Mouse (Mus musculus) forebrain, embryonic 13.5 days (tissue): ENCODE results near the gene Heatr6. TPM values are rescaled to one million over a fixed set of nuclear protein-coding genes. Genes with fewer than 3 reads are reported as not detected.

Source experiments
- ATAC-seq: fragments of 200-750 bp; cut with Nextera tagmentation; 2 replicates; pipeline ENCODE4 v1.8.0; 2017
- H3K27ac ChIP-seq: fragments of 300-500 bp; sonication (generic); 2 replicates; pipeline ENCODE4 v1.5.1; 2015; ENCODE audit warnings: inconsistent platforms, mild to moderate bottlenecking, moderate library complexity
- H3K27me3 ChIP-seq: fragments of 300-500 bp; sonication (generic); 2 replicates; pipeline ENCODE4 v1.6.1; 2015; ENCODE audit warnings: mild to moderate bottlenecking, inconsistent platforms
- H3K36me3 ChIP-seq: fragments of 300-500 bp; sonication (generic); 2 replicates; pipeline ENCODE4 v1.6.1; 2015; ENCODE audit warnings: mild to moderate bottlenecking, inconsistent platforms; ENCODE audit not compliant: poor library complexity, severe bottlenecking
- H3K4me1 ChIP-seq: fragments of 300-500 bp; sonication (generic); 2 replicates; pipeline ENCODE4 v1.6.1; 2015; ENCODE audit warnings: inconsistent platforms
- H3K4me2 ChIP-seq: fragments of 300-500 bp; sonication (generic); 2 replicates; pipeline ENCODE4 v1.6.1; 2015; ENCODE audit warnings: inconsistent platforms, mild to moderate bottlenecking, moderate library complexity
- H3K4me3 ChIP-seq: fragments of 300-500 bp; sonication (generic); 2 replicates; pipeline ENCODE4 v1.5.1; 2015; ENCODE audit warnings: mild to moderate bottlenecking, inconsistent platforms
- H3K9ac ChIP-seq: fragments of 300-500 bp; sonication (generic); 2 replicates; pipeline ENCODE4 v1.6.1; 2015; ENCODE audit warnings: mild to moderate bottlenecking, inconsistent platforms
- H3K9me3 ChIP-seq: fragments of 300-500 bp; sonication (generic); replicated peaks from 2 replicates; pipeline ENCODE4 v1.6.1; 2016; ENCODE audit warnings: inconsistent platforms
- WGBS: fragments of 180-500 bp; shearing (Covaris S2); methylation state at CpG from one replicate; pipeline ENCODE4 v1.1.7; 2015; 5-methylcytosine and 5-hydroxymethylcytosine counted together
- polyA plus RNA-seq: library from polyadenylated mRNA; unstranded; fragments of >200 nt; fragmentation: Nextera tagmentation; extraction: Ambion mirVana; gene quantifications from 2 replicates; pipeline ENCODE4 v1.2.1, GENCODE M21; 2015

The Heatr6 gene
- polyA plus RNA-seq, 1 experiment from 2014 or later = 40.6 TPM

GRCm38 (mm10) chr11:83735881-83736280 is 17.6 kb upstream of the Heatr6 start:
- H3K4me3 ChIP-seq = no peak overlapping the region
- H3K27ac ChIP-seq = no peak overlapping the region
- H3K4me1 ChIP-seq = no peaks in the 10 kb centered on the region
- WGBS = 79% methylated on average over 2 of the region's 2 CpGs
- H3K4me2 ChIP-seq = no peak overlapping the region
- ATAC-seq = no peak
- H3K36me3 ChIP-seq = no peaks in the 10 kb centered on the region
- H3K9me3 ChIP-seq = peaks cover 4% of the 10 kb centered on the region; the same call in 1 of the 2 replicates
- no peak overlapping the region for H3K9ac ChIP-seq
- peaks cover 4% of the 10 kb centered on the region; the same call in 1 of the 2 replicates for H3K27me3 ChIP-seq

DNA sequence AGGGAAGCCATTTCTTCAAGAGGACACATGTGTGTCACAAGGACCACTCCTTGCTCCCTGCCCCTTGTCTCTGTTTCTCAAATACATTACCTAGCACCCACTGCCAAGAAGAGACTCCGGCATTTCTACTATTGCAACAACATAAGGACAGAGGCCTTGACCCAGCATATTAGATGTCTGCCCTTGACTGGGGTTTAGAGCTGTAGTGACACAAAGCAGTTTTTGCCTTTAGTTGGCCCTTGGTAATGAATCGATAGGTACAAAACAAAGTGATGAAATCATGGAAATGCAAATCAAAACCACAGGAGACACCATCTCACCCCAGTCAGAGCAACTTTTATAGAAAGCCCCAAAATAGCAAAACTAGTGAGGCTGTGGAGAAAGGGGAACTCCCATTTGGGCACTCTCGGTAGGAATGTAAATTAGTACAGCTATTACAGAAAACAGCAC is 16.4 kb upstream of the Heatr6 start:
- no peak overlapping the region for H3K4me2 ChIP-seq
- H3K9ac ChIP-seq = no peak overlapping the region
- H3K36me3 ChIP-seq = no peaks in the 10 kb centered on the region
- no peak overlapping the region for H3K4me3 ChIP-seq
- no peak overlapping the region for H3K27ac ChIP-seq
- no peaks in the 10 kb centered on the region for H3K4me1 ChIP-seq
- WGBS = 90% methylated on average over 3 of the region's 3 CpGs
- peaks cover 13% of the 10 kb centered on the region for H3K27me3 ChIP-seq
- peaks cover 4% of the 10 kb centered on the region; the same call in 1 of the 2 replicates for H3K9me3 ChIP-seq
- no peak for ATAC-seq

DNA sequence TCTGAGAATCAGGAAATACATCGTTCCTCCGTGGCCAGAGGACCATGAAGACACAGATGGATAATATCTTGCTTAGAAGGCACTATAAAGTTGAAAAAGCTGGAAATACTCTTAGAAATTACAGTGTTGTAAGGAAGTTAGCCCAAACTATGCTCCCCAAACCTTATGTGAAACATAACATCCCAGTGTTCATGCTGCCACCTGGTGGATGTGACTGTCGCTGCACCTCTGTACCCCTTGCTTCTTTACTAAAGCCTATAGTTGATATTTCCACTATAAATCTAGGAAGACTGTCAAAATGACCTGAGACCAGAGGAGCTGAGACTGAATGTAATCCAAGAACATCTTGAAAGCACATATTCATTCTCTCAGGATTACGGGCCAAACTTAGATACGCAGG is 14.3 kb upstream of the Heatr6 start:
- no peaks in the 10 kb centered on the region for H3K36me3 ChIP-seq
- no peak for ATAC-seq
- H3K9ac ChIP-seq = no peak overlapping the region
- peaks cover 17% of the 10 kb centered on the region for H3K27me3 ChIP-seq
- H3K4me1 ChIP-seq = no peaks in the 10 kb centered on the region
- WGBS = 20% methylated on average over 5 of the region's 5 CpGs
- H3K4me2 ChIP-seq = no peak overlapping the region
- H3K9me3 ChIP-seq = no peaks in the 10 kb centered on the region
- no peak overlapping the region for H3K27ac ChIP-seq
- no peak overlapping the region for H3K4me3 ChIP-seq

DNA sequence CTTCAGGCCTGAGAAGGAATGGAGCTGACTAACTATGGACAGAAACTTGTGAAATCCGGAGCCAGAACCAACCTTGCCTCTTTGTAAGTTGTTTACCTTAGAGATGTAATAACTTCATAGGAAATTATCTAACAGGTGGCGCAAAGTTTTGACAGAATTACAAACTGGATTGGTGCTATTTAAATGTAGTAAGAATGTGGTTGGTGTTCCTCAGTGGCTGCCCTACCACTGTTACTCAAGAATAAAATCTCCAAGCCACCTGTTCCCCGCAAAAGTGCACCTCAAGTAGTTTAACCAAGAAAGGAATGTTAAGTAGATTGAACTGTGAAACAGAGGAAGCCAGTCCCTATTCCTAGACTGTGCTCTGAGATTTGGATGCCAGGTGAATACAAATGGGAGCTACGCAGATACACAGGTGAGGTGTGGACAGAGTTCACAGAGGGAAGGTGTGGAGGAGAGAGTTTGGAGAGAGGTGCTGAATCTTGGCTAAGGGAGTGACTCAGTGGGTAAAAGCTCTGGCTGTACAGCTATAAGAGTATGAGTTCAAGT is 13.0 kb upstream of the Heatr6 start:
- Histone ChIP-seq H3K27ac (no peak overlapping the region), H3K9me3 (no peaks in the 10 kb centered on the region), H3K4me3 (no peak overlapping the region), H3K36me3 (no peaks in the 10 kb centered on the region), H3K27me3 (peaks cover 17% of the 10 kb centered on the region), H3K4me2 (no peak overlapping the region), H3K4me1 (no peaks in the 10 kb centered on the region), H3K9ac (no peak overlapping the region)
- 84% methylated on average over 4 of the region's 4 CpGs for WGBS
- ATAC-seq = no peak

GRCm38 (mm10) chr11:83741841-83742240 is 11.7 kb upstream of the Heatr6 start:
- H3K4me1 ChIP-seq = no peaks in the 10 kb centered on the region
- no peak overlapping the region for H3K4me3 ChIP-seq
- no peaks in the 10 kb centered on the region for H3K36me3 ChIP-seq
- no peak for ATAC-seq
- no peak overlapping the region for H3K4me2 ChIP-seq
- no peak overlapping the region for H3K9ac ChIP-seq
- peaks cover 24% of the 10 kb centered on the region for H3K27me3 ChIP-seq
- no peak overlapping the region for H3K27ac ChIP-seq
- WGBS = 83% methylated on average over 5 of the region's 5 CpGs
- no peaks in the 10 kb centered on the region for H3K9me3 ChIP-seq

- no peak overlapping the region for H3K9ac ChIP-seq
- H3K36me3 ChIP-seq = no peaks in the 10 kb centered on the region
- no peak overlapping the region for H3K4me3 ChIP-seq
- no peak overlapping the region for H3K4me2 ChIP-seq
- no peaks in the 10 kb centered on the region for H3K9me3 ChIP-seq
- 73% methylated on average over 9 of the region's 9 CpGs for WGBS
- H3K27ac ChIP-seq = no peak overlapping the region
- peaks cover 32% of the 10 kb centered on the region for H3K27me3 ChIP-seq
- ATAC-seq = no peak
- no peaks in the 10 kb centered on the region for H3K4me1 ChIP-seq
These were observed 10.7 kb upstream of the Heatr6 start for GRCm38 (mm10) chr11:83742731-83743355.

DNA sequence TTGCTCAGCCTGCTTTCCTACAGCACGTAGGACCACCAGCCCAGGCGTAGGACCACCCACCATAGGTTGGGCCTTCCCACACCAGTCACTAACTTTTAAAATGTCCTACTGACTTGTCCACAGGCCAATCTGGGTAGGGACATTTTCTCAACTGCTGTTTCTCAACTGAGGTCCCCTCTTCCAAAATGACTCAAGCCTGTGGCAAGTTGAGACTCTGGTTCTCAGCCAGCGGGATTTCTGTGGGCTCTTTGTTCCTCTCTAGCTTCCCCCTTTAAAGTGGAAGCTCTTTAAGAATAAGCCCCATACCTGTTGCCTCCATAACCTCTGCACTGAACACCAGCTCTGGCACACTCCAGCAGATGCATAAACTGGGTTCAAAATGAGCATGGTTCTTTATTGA is 10.0 kb upstream of the Heatr6 start:
- no peak for ATAC-seq
- no peak overlapping the region for H3K4me2 ChIP-seq
- no peaks in the 10 kb centered on the region for H3K9me3 ChIP-seq
- 91% methylated on average over 3 of the region's 3 CpGs for WGBS
- H3K9ac ChIP-seq = no peak overlapping the region
- no peaks in the 10 kb centered on the region for H3K36me3 ChIP-seq
- H3K27ac ChIP-seq = no peak overlapping the region
- no peak overlapping the region for H3K4me3 ChIP-seq
- peaks cover 39% of the 10 kb centered on the region for H3K27me3 ChIP-seq
- H3K4me1 ChIP-seq = no peaks in the 10 kb centered on the region

- H3K27me3 ChIP-seq = peaks cover 39% of the 10 kb centered on the region
- H3K36me3 ChIP-seq = no peaks in the 10 kb centered on the region
- no peak overlapping the region for H3K9ac ChIP-seq
- no peaks in the 10 kb centered on the region for H3K9me3 ChIP-seq
- no peak overlapping the region for H3K4me3 ChIP-seq
- WGBS = 91% methylated on average over 4 of the region's 4 CpGs
- H3K27ac ChIP-seq = no peak overlapping the region
- no peak overlapping the region for H3K4me2 ChIP-seq
- no peak for ATAC-seq
- no peaks in the 10 kb centered on the region for H3K4me1 ChIP-seq
These were observed 7.3 kb upstream of the Heatr6 start for GRCm38 (mm10) chr11:83746152-83746551.

- no peak for ATAC-seq
- WGBS = 81% methylated on average over 5 of the region's 5 CpGs
- H3K36me3 ChIP-seq = no peaks in the 10 kb centered on the region
- no peak within 1 kb of the TSS for H3K9ac ChIP-seq
- no peaks in the 10 kb centered on the region for H3K9me3 ChIP-seq
- H3K4me3 ChIP-seq = no peak within 1 kb of the TSS
- no peak within 1 kb of the TSS for H3K4me2 ChIP-seq
- H3K4me1 ChIP-seq = no peaks in the 10 kb centered on the region
- H3K27ac ChIP-seq = no peak within 1 kb of the TSS
- peaks cover 39% of the 10 kb centered on the region for H3K27me3 ChIP-seq
These were observed 6.8 kb upstream of the Heatr6 start, which contains the start of gene Wfdc21 for GRCm38 (mm10) chr11:83746681-83747080. Gene Wfdc21 (plus strand): TSS chr11:83746940.

DNA sequence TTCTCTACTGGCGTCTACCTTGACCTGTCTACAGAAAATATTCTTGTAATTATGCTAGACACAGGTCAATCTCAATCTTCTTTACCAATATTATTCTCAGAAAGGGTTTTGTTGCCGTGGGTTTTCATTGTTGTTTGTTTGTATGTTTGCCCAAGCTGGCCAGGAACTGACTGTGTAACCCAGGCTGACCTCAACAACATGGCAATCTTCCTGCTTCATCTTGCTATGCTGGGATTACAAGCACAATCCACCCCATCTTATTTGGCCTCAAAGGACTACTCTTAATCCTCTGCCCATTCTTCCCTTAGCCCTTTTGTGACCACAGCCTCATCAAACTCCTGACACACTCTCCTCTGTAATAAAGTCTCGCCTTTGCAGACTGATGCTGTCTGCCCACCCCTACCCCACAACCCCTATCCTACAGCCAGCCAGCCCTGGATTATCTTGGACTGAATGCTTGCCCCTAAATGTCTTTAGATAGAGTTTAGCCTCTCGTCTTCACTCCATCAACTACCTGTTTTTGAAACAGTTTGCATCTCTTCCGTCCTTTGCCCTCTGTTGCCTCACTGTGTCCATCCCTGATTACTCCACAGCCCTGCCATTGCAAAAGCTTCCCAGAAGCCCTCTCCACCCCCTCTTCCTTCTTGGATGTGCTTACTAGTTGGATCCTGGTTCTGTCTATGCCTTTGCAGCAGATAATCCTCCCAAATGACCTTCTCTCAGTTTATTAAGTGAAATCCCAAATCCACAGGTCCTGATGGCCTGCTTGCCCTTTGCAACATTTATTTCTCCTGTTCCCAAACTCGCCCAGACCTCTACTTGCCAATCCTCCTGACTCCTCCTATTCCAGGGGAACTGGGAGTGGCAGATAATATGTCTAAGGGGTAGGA is 5.9 kb upstream of the Heatr6 start:
- no peak overlapping the region for H3K9ac ChIP-seq
- ATAC-seq = no peak
- 64% methylated on average over 6 of the region's 6 CpGs for WGBS

GRCm38 (mm10) chr11:83754227-83754626 is 731 bp downstream of the Heatr6 start:
- peak overlapping the region; percentile 84; the same call in 1 of the 2 replicates for H3K27ac ChIP-seq
- 3% methylated on average over 8 of the region's 8 CpGs for WGBS
- no peaks in the 10 kb centered on the region for H3K9me3 ChIP-seq
- H3K27me3 ChIP-seq = peaks cover 14% of the 10 kb centered on the region
- ATAC-seq = peak; percentile 34; the same call in 1 of the 2 replicates
- peak overlapping the region; percentile 70 for H3K4me2 ChIP-seq
- peaks cover 35% of the 10 kb centered on the region for H3K36me3 ChIP-seq
- H3K4me3 ChIP-seq = peak overlapping the region; percentile 78
- H3K9ac ChIP-seq = peak overlapping the region; percentile 86
- H3K4me1 ChIP-seq = peaks cover 16% of the 10 kb centered on the region

More for the DNA sequence above, 5.9 kb upstream of the Heatr6 start:
- Histone ChIP-seq H3K27me3 (peaks cover 47% of the 10 kb centered on the region), H3K4me2 (no peak overlapping the region), H3K9me3 (no peaks in the 10 kb centered on the region), H3K27ac (no peak overlapping the region), H3K4me1 (no peaks in the 10 kb centered on the region), H3K4me3 (no peak overlapping the region), H3K36me3 (no peaks in the 10 kb centered on the region)

DNA sequence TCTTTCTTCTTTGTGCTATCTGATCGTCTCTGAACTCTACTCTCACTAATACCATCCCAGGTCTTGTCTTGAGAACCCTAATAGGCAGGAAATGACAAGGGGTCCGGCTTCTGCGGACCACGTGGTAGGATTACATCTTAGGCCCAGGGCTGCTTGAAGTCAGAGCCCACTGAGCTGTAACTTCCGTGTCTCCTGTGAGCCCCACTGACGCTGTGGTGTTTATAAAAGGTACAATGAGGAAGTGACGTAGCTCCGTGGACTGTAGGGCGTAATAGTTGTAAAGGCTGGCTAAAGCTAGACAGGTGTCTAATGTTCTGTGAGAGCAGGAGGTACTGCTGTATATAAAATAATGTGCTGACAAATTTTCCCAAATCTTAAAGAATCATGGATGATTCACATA is 13.8 kb downstream of the Heatr6 start:
- WGBS = 93% methylated on average over 9 of the region's 9 CpGs
- Histone ChIP-seq H3K4me3 (no peak overlapping the region), H3K27me3 (no peaks in the 10 kb centered on the region), H3K27ac (no peak overlapping the region), H3K9me3 (no peaks in the 10 kb centered on the region), H3K4me1 (no peaks in the 10 kb centered on the region), H3K36me3 (peaks cover 99% of the 10 kb centered on the region), H3K9ac (no peak overlapping the region), H3K4me2 (no peak overlapping the region)
- no peak for ATAC-seq
